Mouse (Mus musculus) brain, embryonic 14.5 days (tissue): ENCODE measurements around the gene Pde3b. TPM values are rescaled to one million over a fixed set of nuclear protein-coding genes. Genes with fewer than 3 reads are reported as not detected.

Experiments used
- DNase-seq: peaks from one replicate; pipeline ENCODE4 v3.0.0-alpha.2; 2011; ENCODE audit warnings: low read depth
- CTCF ChIP-seq: fragments of 200-500 bp; IDR thresholded peaks from 2 replicates; pipeline ENCODE4 v1.5.1; 2012; ENCODE audit warnings: inconsistent platforms, mild to moderate bottlenecking, moderate library complexity, borderline replicate concordance; ENCODE audit not compliant: insufficient read depth, insufficient read length; ENCODE audit errors: extremely low read depth
- POLR2A ChIP-seq: fragments of 200-500 bp; IDR thresholded peaks from 2 replicates; pipeline ENCODE4 v1.6.1; 2012; ENCODE audit warnings: mild to moderate bottlenecking, inconsistent platforms, borderline replicate concordance; ENCODE audit not compliant: poor library complexity, insufficient read depth, insufficient read length, severe bottlenecking; ENCODE audit errors: extremely low read depth
- polyA plus RNA-seq: library from polyadenylated mRNA; depleted of rRNA; stranded (reverse); fragments of >200 nt; gene quantifications from 2 replicates; pipeline ENCODE4 v1.2.3, GENCODE M21; 2012; rRNA removed

Gene Pde3b
- polyA plus RNA-seq, 1 experiment, result 10.5 TPM

- DNase-seq, result no peak
- TF ChIP-seq POLR2A, result no peak
- TF ChIP-seq CTCF, result no peak
These were observed 162.6 kb downstream of the Pde3b start for GRCm38 (mm10) chr7:114577665-114578064.

GRCm38 (mm10) chr7:114580426-114580825 lies 165.3 kb downstream of the Pde3b start:
- TF ChIP-seq CTCF (peak; percentile 38; the same call in 1 of the 2 replicates), POLR2A (no peak)
- peak; percentile 85 for DNase-seq

- TF ChIP-seq POLR2A (no peak), CTCF (no peak)
- DNase-seq, result no peak
These were observed 166.1 kb downstream of the Pde3b start for GRCm38 (mm10) chr7:114581200-114581599.

GRCm38 (mm10) chr7:114582441-114582840 lies 167.4 kb downstream of the Pde3b start:
- DNase-seq, result no peak
- TF ChIP-seq CTCF, result no peak
- no peak for TF ChIP-seq POLR2A

Other genes with a start within 250 kb of the Pde3b start
- gene Copb1, start 160.6 kb upstream of the Pde3b start, polyA plus RNA-seq, result 62.0 and 68.6 TPM in 2 replicates
- 199 and 258 TPM in 2 replicates for gene Psma1, start 139.2 kb upstream of the Pde3b start, polyA plus RNA-seq
- gene Cyp2r1, start 147.7 kb downstream of the Pde3b start, polyA plus RNA-seq, result 0.49 and 0.66 TPM in 2 replicates
- 6.7 and 11.1 TPM in 2 replicates for gene Calca, start 221.1 kb downstream of the Pde3b start, polyA plus RNA-seq